Mouse (Mus musculus) erythroblast, embryonic 14.5 days (primary cell): ENCODE data around the gene Dync1i2.

Experiments
- GATA1 ChIP-seq: IDR thresholded peaks from 2 replicates; pipeline ENCODE4 v1.6.1; 2012; ENCODE audit warnings: low read length, inconsistent platforms, mixed read lengths
- TAL1 ChIP-seq: IDR thresholded peaks from 3 replicates; pipeline ENCODE4 v1.6.1; 2012; ENCODE audit warnings: low read length, inconsistent platforms, mixed read lengths

GRCm38 (mm10) chr2:71168461-71169021 is 43.0 kb upstream of the Dync1i2 start:
- no peak for TF ChIP-seq TAL1
- no peak for TF ChIP-seq GATA1
